Mouse (Mus musculus): ENCODE data around the gene Elovl6. TPM values are rescaled to one million over a fixed set of nuclear protein-coding genes. Genes with fewer than 3 reads are reported as not detected.
A peak's percentile ranks its signal among the peaks of the same experiment; 100 is the strongest.

Elovl6 gene
- total RNA-seq, 2 experiments from 2014 or later = 27.4 to 36.4 TPM

- no peak for DNase-seq (ENCODE audit: low spot score in 2 of 2)
Observed at GRCm38 (mm10) chr3:129540882-129541281, 8.7 kb downstream of the Elovl6 start.

GRCm38 (mm10) chr3:129541456-129541855 is 9.3 kb downstream of the Elovl6 start:
- no peak for DNase-seq (ENCODE audit: low spot score in 2 of 2)

- no peak for DNase-seq (ENCODE audit: low spot score in 2 of 2)
Observed at GRCm38 (mm10) chr3:129543376-129543775, 11.2 kb downstream of the Elovl6 start.

- no peak for DNase-seq (ENCODE audit: low spot score in 2 of 2)
Observed at GRCm38 (mm10) chr3:129544217-129544616, 12.1 kb downstream of the Elovl6 start.

GRCm38 (mm10) chr3:129545228-129545627 is 13.1 kb downstream of the Elovl6 start:
- no peak for DNase-seq (ENCODE audit: low spot score in 2 of 2)

- no peak for DNase-seq (ENCODE audit: low spot score in 2 of 2)
Observed at GRCm38 (mm10) chr3:129545801-129546200, 13.6 kb downstream of the Elovl6 start.

- no peak for DNase-seq (ENCODE audit: low spot score in 2 of 2)
Observed at GRCm38 (mm10) chr3:129547837-129548435, 15.8 kb downstream of the Elovl6 start.

- DNase-seq (ENCODE audit: low spot score in 2 of 2) = no peak
Observed at GRCm38 (mm10) chr3:129548760-129549159, 16.6 kb downstream of the Elovl6 start.

GRCm38 (mm10) chr3:129549546-129549945 is 17.4 kb downstream of the Elovl6 start:
- DNase-seq (ENCODE audit: low spot score in 2 of 2) = no peak

- no peak for DNase-seq (ENCODE audit: low spot score in 2 of 2)
Observed at GRCm38 (mm10) chr3:129551581-129552290, 19.6 kb downstream of the Elovl6 start.

- no peak for DNase-seq (ENCODE audit: low spot score in 2 of 2)
Observed at GRCm38 (mm10) chr3:129552370-129552769, 20.2 kb downstream of the Elovl6 start.

- no peak for DNase-seq (ENCODE audit: low spot score in 2 of 2)
Observed at GRCm38 (mm10) chr3:129553173-129553572, 21.0 kb downstream of the Elovl6 start.

GRCm38 (mm10) chr3:129553661-129554060 is 21.5 kb downstream of the Elovl6 start:
- DNase-seq (ENCODE audit: low spot score in 2 of 2) = no peak

- DNase-seq (ENCODE audit: low spot score in 2 of 2) = no peak
Observed at GRCm38 (mm10) chr3:129554436-129554835, 22.3 kb downstream of the Elovl6 start.

- no peak for DNase-seq (ENCODE audit: low spot score in 2 of 2)
Observed at GRCm38 (mm10) chr3:129557048-129557447, 24.9 kb downstream of the Elovl6 start.

- no peak for DNase-seq (ENCODE audit: low spot score in 2 of 2)
Observed at GRCm38 (mm10) chr3:129557566-129557965, 25.4 kb downstream of the Elovl6 start.

- no peak for DNase-seq (ENCODE audit: low spot score in 2 of 2)
Observed at GRCm38 (mm10) chr3:129558016-129558955, 26.1 kb downstream of the Elovl6 start.

GRCm38 (mm10) chr3:129560068-129560467 is 27.9 kb downstream of the Elovl6 start:
- no peak for DNase-seq (ENCODE audit: low spot score in 2 of 2)

- DNase-seq (ENCODE audit: low spot score in 2 of 2) = peak; percentile 12 to 47
Observed at GRCm38 (mm10) chr3:129561011-129561410, 28.9 kb downstream of the Elovl6 start.

GRCm38 (mm10) chr3:129561853-129562252 is 29.7 kb downstream of the Elovl6 start:
- no peak for DNase-seq (ENCODE audit: low spot score in 2 of 2)

GRCm38 (mm10) chr3:129562411-129562810 is 30.3 kb downstream of the Elovl6 start:
- DNase-seq (ENCODE audit: low spot score in 2 of 2) = no peak

- DNase-seq (ENCODE audit: low spot score in 2 of 2) = no peak
Observed at GRCm38 (mm10) chr3:129563807-129564206, 31.7 kb downstream of the Elovl6 start.

Measured in left cerebral cortex, adult 18-20 months (tissue).